In genomic region chr1:133855274-133856017, GRCm38 (mm10) we compare ENCODE assay signal across 8 mouse cellular contexts. TPM values are rescaled to one million over a fixed set of nuclear protein-coding genes. Genes with fewer than 3 reads are reported as not detected.
DNase-seq lines count a peak whose midpoint lies in the region; ATAC-seq and TF ChIP-seq lines count a peak whose summit lies in the region.

No protein-coding gene starts in this region.

- H3K27me3 ChIP-seq in cerebellum, adult 2 months (ENCODE audit: control insufficient read depth, insufficient read depth, low read length), result no peaks in the 10 kb centered on the region
- H3K27me3 ChIP-seq in embryonic facial prominence, embryonic 15.5 days, result no peaks in the 10 kb centered on the region
- H3K27me3 ChIP-seq in hindbrain, embryonic 13.5 days, result peaks cover 34% of the 10 kb centered on the region
- H3K27me3 ChIP-seq in limb, embryonic 13.5 days, result 0 out of 2 replicates have a peak, but pooled peaks cover 9% of the 10 kb centered on the region

- H3K36me3 ChIP-seq in embryonic facial prominence, embryonic 15.5 days, result no peaks in the 10 kb centered on the region
- H3K36me3 ChIP-seq in hindbrain, embryonic 13.5 days, result no peaks in the 10 kb centered on the region
- no peaks in the 10 kb centered on the region for H3K36me3 ChIP-seq in limb, embryonic 13.5 days

- H3K27ac ChIP-seq in cerebellum, adult 2 months (ENCODE audit: insufficient read depth, low read length), result no peak overlapping the region
- H3K27ac ChIP-seq in embryonic facial prominence, embryonic 15.5 days (replicated peaks), result no peak overlapping the region; the same call in 1 of the 2 replicates
- H3K27ac ChIP-seq in hindbrain, embryonic 13.5 days, result no peak overlapping the region
- no peak overlapping the region for H3K27ac ChIP-seq in limb, embryonic 13.5 days
- peak overlapping the region; percentile 84 for H3K27ac ChIP-seq in olfactory bulb, adult 2 months (ENCODE audit: insufficient read depth, low read depth, low read length)

- H3K9me3 ChIP-seq in embryonic facial prominence, embryonic 15.5 days (replicated peaks), result no peaks in the 10 kb centered on the region
- no peaks in the 10 kb centered on the region for H3K9me3 ChIP-seq in hindbrain, embryonic 13.5 days
- no peaks in the 10 kb centered on the region for H3K9me3 ChIP-seq in limb, embryonic 13.5 days

- H3K4me1 ChIP-seq in cerebellum, adult 2 months (ENCODE audit: control insufficient read depth, insufficient read depth, low read length), result no peaks in the 10 kb centered on the region; the same call in 1 of the 2 replicates
- H3K4me1 ChIP-seq in embryonic facial prominence, embryonic 15.5 days, result peaks cover 18% of the 10 kb centered on the region
- H3K4me1 ChIP-seq in hindbrain, embryonic 13.5 days (replicated peaks), result peaks cover 38% of the 10 kb centered on the region
- H3K4me1 ChIP-seq in limb, embryonic 13.5 days, result peaks cover 34% of the 10 kb centered on the region
- H3K4me1 ChIP-seq in olfactory bulb, adult 2 months (ENCODE audit: control insufficient read depth, insufficient read depth, low read length), result peaks cover 39% of the 10 kb centered on the region

- WGBS in cerebellum, adult 2 months, result 51% methylated on average over 15 of the region's 15 CpGs
- 14% methylated on average over 15 of the region's 15 CpGs for WGBS in embryonic facial prominence, embryonic 15.5 days
- WGBS in hindbrain, embryonic 13.5 days, result 6% methylated on average over 15 of the region's 15 CpGs
- 6% methylated on average over 15 of the region's 15 CpGs for WGBS in limb, embryonic 13.5 days
- 25% methylated on average over 15 of the region's 15 CpGs for WGBS in olfactory bulb, adult 2 months

- TF ChIP-seq CTCF in cerebellum, adult 2 months (IDR thresholded peaks at IDR 0.05; ENCODE audit: borderline replicate concordance, insufficient read depth, low read depth, low read length), result no peak
- TF ChIP-seq CTCF in olfactory bulb, adult 2 months (IDR thresholded peaks at IDR 0.05; ENCODE audit: insufficient read depth, low read depth, low read length), result no peak

- no peak overlapping the region for H3K9ac ChIP-seq in embryonic facial prominence, embryonic 15.5 days
- peak overlapping the region; percentile 36; the same call in 1 of the 2 replicates for H3K9ac ChIP-seq in hindbrain, embryonic 13.5 days
- no peak overlapping the region for H3K9ac ChIP-seq in limb, embryonic 13.5 days

- no peak for TF ChIP-seq POLR2A in cerebellum, adult 2 months (IDR thresholded peaks at IDR 0.05; ENCODE audit: borderline replicate concordance, insufficient read depth, low read length)
- TF ChIP-seq POLR2A in olfactory bulb, adult 2 months (IDR thresholded peaks at IDR 0.05; ENCODE audit: insufficient read depth, low read depth, low read length), result no peak

- no peak for ATAC-seq in embryonic facial prominence, embryonic 15.5 days (ENCODE audit: insufficient number of reproducible peaks, low FRiP score, low TSS enrichment, low read depth)
- ATAC-seq in hindbrain, embryonic 13.5 days (ENCODE audit: low FRiP score), result no peak
- 0 out of 2 replicates have a peak, but pooled peaks have one; percentile 38 for ATAC-seq in limb, embryonic 13.5 days (ENCODE audit: low FRiP score, low read depth)

- peak; percentile 28 to 41 for DNase-seq in cerebellum, adult 2 months
- DNase-seq in cerebellum, adult 9-11 months, result no peak
- peak; percentile 21 for DNase-seq in A20 (ENCODE audit: low read depth, low spot score)
- DNase-seq in testis, postnatal 10 days (ENCODE audit: low spot score), result no peak

- peak overlapping the region; percentile 49 for H3K4me2 ChIP-seq in embryonic facial prominence, embryonic 15.5 days (replicated peaks)
- H3K4me2 ChIP-seq in hindbrain, embryonic 13.5 days, result peak overlapping the region; percentile 52
- H3K4me2 ChIP-seq in limb, embryonic 13.5 days (replicated peaks), result peak overlapping the region; percentile 62

- H3K4me3 ChIP-seq in cerebellum, adult 2 months (replicated peaks; ENCODE audit: insufficient read depth, low read depth, low read length), result no peak overlapping the region
- H3K4me3 ChIP-seq in embryonic facial prominence, embryonic 15.5 days (replicated peaks), result peak overlapping the region; percentile 30
- peak overlapping the region; percentile 27 for H3K4me3 ChIP-seq in hindbrain, embryonic 13.5 days
- H3K4me3 ChIP-seq in limb, embryonic 13.5 days, result peak overlapping the region; percentile 32
- H3K4me3 ChIP-seq in olfactory bulb, adult 2 months (ENCODE audit: insufficient read depth, low read depth, low read length), result no peak overlapping the region

RNA-seq across cellular contexts. Expression of gene Optc, which starts 52.4 kb away (rescaled TPM):
- 2.2 and 2.4 TPM in 2 replicates for polyA plus RNA-seq in cerebellum, adult 2 months (2012; rRNA removed)
- 1.1 and 1.2 TPM in 2 replicates for polyA plus RNA-seq in embryonic facial prominence, embryonic 15.5 days (2015; fragmentation: Nextera tagmentation; extraction: Ambion mirVana)
- 2.7 and 3.6 TPM in 2 replicates for polyA plus RNA-seq in hindbrain, embryonic 13.5 days (2015; fragmentation: Nextera tagmentation; extraction: Ambion mirVana)
- polyA plus RNA-seq in limb, embryonic 13.5 days (2015; fragmentation: Nextera tagmentation; extraction: Ambion mirVana), result 0.74 and 0.81 TPM in 2 replicates
- not detected in 2 replicates for polyA plus RNA-seq in olfactory bulb, adult 2 months (2012; ENCODE audit: insufficient read depth, insufficient read length, low replicate concordance, missing spikeins)

RNA-seq across cellular contexts. Expression of gene Atp2b4, which starts 54.6 kb away (rescaled TPM):
- polyA plus RNA-seq in cerebellum, adult 2 months (2012; rRNA removed), result 18.7 and 19.8 TPM in 2 replicates
- 22.3 and 24.4 TPM in 2 replicates for polyA plus RNA-seq in embryonic facial prominence, embryonic 15.5 days (2015; fragmentation: Nextera tagmentation; extraction: Ambion mirVana)
- 12.1 and 13.1 TPM in 2 replicates for polyA plus RNA-seq in hindbrain, embryonic 13.5 days (2015; fragmentation: Nextera tagmentation; extraction: Ambion mirVana)
- 11.7 and 15.3 TPM in 2 replicates for polyA plus RNA-seq in limb, embryonic 13.5 days (2015; fragmentation: Nextera tagmentation; extraction: Ambion mirVana)
- 167 TPM in 1 of 2 replicates, not detected in the other for polyA plus RNA-seq in olfactory bulb, adult 2 months (2012; ENCODE audit: insufficient read depth, insufficient read length, low replicate concordance, missing spikeins)

Comparison
In these comparisons a context has a peak if more than half of its experiments do, and no peak if none do; other contexts are left out.
1. DNase-seq: peak in cerebellum, adult 2 months (2 of 2) and A20 (single experiment); none in cerebellum, adult 9-11 months (single experiment) and testis, postnatal 10 days (single experiment).
2. H3K4me3 ChIP-seq: peak in embryonic facial prominence, embryonic 15.5 days (single experiment), hindbrain, embryonic 13.5 days (single experiment) and limb, embryonic 13.5 days (single experiment); none in cerebellum, adult 2 months (single experiment) and olfactory bulb, adult 2 months (single experiment).
3. Peak in every context shown above with its lines, with median percentiles within 50 percentile points of each other: H3K4me2 ChIP-seq.